Mouse (Mus musculus) ovary, adult 2 months (tissue): Measurements from ENCODE around the gene Triml1. TPM values are rescaled to one million over a fixed set of nuclear protein-coding genes. Genes with fewer than 3 reads are reported as not detected.

ENCODE experiments used
- polyA plus RNA-seq: library from polyadenylated mRNA; depleted of rRNA; stranded (reverse); fragments of >200 nt; gene quantifications from 2 replicates; pipeline ENCODE4 v1.2.3, GENCODE M21; 2012; rRNA removed

The Triml1 gene
- not detected in 2 replicates for polyA plus RNA-seq

GRCm38 (mm10) chr8:43141386-43141785 lies at the start of gene Triml1:
Gene Triml1, minus strand, starts transcription at chr8:43141486.

GRCm38 (mm10) chr8:43180054-43180690 lies 38.9 kb upstream of the Triml1 start, which contains the start of gene Triml2:
Gene Triml2, plus strand, starts transcription at chr8:43180541.

Other genes starting within 250 kb of the Triml1 start
- not detected in 2 replicates for gene Triml2, start 39.1 kb upstream of the Triml1 start, polyA plus RNA-seq
- gene Zfp42, start 165.5 kb upstream of the Triml1 start, polyA plus RNA-seq = not detected in 2 replicates